Mouse (Mus musculus): ENCODE results near the gene 4930564D02Rik. TPM values are rescaled to one million over a fixed set of nuclear protein-coding genes. Genes with fewer than 3 reads are reported as not detected.

4930564D02Rik gene
- polyA plus RNA-seq (2014; fragmentation: Nextera tagmentation; extraction: Ambion mirVana), result not detected in 2 replicates

GRCm38 (mm10) chr3:105066544-105066943 lies at the start of gene 4930564D02Rik:
TSS of gene 4930564D02Rik (plus strand) at chr3:105066844.
- DNase-seq (ENCODE audit: low spot score) (no peak), ATAC-seq (ENCODE audit: low read depth) (no peak)
- peaks cover 5% of the 10 kb centered on the region; the same call in 1 of the 2 replicates for H3K4me1 ChIP-seq (ENCODE audit: control insufficient read depth, insufficient read depth, low read length)
- H3K9me3 ChIP-seq (ENCODE audit: control insufficient read depth, low read length), result no peaks in the 10 kb centered on the region
- no peak within 1 kb of the TSS for H3K27ac ChIP-seq (replicated peaks; ENCODE audit: low read depth, low read length)
- WGBS, result 84% methylated on average over 10 of the region's 10 CpGs
- no peak within 1 kb of the TSS for H3K9ac ChIP-seq (ENCODE audit: low read depth, low read length)
- no peak within 1 kb of the TSS for H3K4me3 ChIP-seq (ENCODE audit: low read depth, low read length)
- no peak within 1 kb of the TSS for H3K4me2 ChIP-seq (ENCODE audit: low read depth, low read length)
- no peaks in the 10 kb centered on the region for H3K27me3 ChIP-seq (replicated peaks; ENCODE audit: control insufficient read depth, insufficient read depth, low read length)
- no peaks in the 10 kb centered on the region for H3K36me3 ChIP-seq (ENCODE audit: control insufficient read depth, insufficient read depth, low read length)

- H3K27ac ChIP-seq (replicated peaks; ENCODE audit: low read depth, low read length), result 0 out of 2 replicates have a peak overlapping the region, but pooled peaks have one; percentile 21
- no peak overlapping the region for H3K9ac ChIP-seq (ENCODE audit: low read depth, low read length)
- H3K4me2 ChIP-seq (ENCODE audit: low read depth, low read length), result no peak overlapping the region
- H3K9me3 ChIP-seq (ENCODE audit: control insufficient read depth, low read length), result no peaks in the 10 kb centered on the region
- H3K4me3 ChIP-seq (ENCODE audit: low read depth, low read length), result no peak overlapping the region
- H3K36me3 ChIP-seq (ENCODE audit: control insufficient read depth, insufficient read depth, low read length), result peaks cover 9% of the 10 kb centered on the region; the same call in 1 of the 2 replicates
- no peaks in the 10 kb centered on the region for H3K27me3 ChIP-seq (replicated peaks; ENCODE audit: control insufficient read depth, insufficient read depth, low read length)
- no peak for DNase-seq (ENCODE audit: low spot score)
- no peak for ATAC-seq (ENCODE audit: low read depth)
- WGBS, result 91% methylated on average over 8 of the region's 8 CpGs
- 0 out of 2 replicates have a peak, but pooled peaks cover 3% of the 10 kb centered on the region for H3K4me1 ChIP-seq (ENCODE audit: control insufficient read depth, insufficient read depth, low read length)
Observed at GRCm38 (mm10) chr3:105017314-105017713, 49.3 kb upstream of the 4930564D02Rik start.

- no peak overlapping the region for H3K9ac ChIP-seq (ENCODE audit: low read depth, low read length)
- no peaks in the 10 kb centered on the region for H3K27me3 ChIP-seq (replicated peaks; ENCODE audit: control insufficient read depth, insufficient read depth, low read length)
- no peak overlapping the region for H3K4me3 ChIP-seq (ENCODE audit: low read depth, low read length)
- peaks cover 15% of the 10 kb centered on the region; the same call in 1 of the 2 replicates for H3K36me3 ChIP-seq (ENCODE audit: control insufficient read depth, insufficient read depth, low read length)
- 0 out of 2 replicates have a peak, but pooled peaks cover 3% of the 10 kb centered on the region for H3K4me1 ChIP-seq (ENCODE audit: control insufficient read depth, insufficient read depth, low read length)
- ATAC-seq (ENCODE audit: low read depth) (no peak), DNase-seq (ENCODE audit: low spot score) (no peak)
- H3K4me2 ChIP-seq (ENCODE audit: low read depth, low read length), result no peak overlapping the region
- H3K27ac ChIP-seq (replicated peaks; ENCODE audit: low read depth, low read length), result no peak overlapping the region
- H3K9me3 ChIP-seq (ENCODE audit: control insufficient read depth, low read length), result no peaks in the 10 kb centered on the region
- 76% methylated on average over 10 of the region's 10 CpGs for WGBS
Observed at GRCm38 (mm10) chr3:105018085-105018782, 48.4 kb upstream of the 4930564D02Rik start.

GRCm38 (mm10) chr3:105018783-105019105 lies 47.9 kb upstream of the 4930564D02Rik start:
- H3K36me3 ChIP-seq (ENCODE audit: control insufficient read depth, insufficient read depth, low read length), result peaks cover 15% of the 10 kb centered on the region; the same call in 1 of the 2 replicates
- no peak overlapping the region for H3K4me2 ChIP-seq (ENCODE audit: low read depth, low read length)
- no peak overlapping the region for H3K9ac ChIP-seq (ENCODE audit: low read depth, low read length)
- no peaks in the 10 kb centered on the region for H3K27me3 ChIP-seq (replicated peaks; ENCODE audit: control insufficient read depth, insufficient read depth, low read length)
- H3K4me1 ChIP-seq (ENCODE audit: control insufficient read depth, insufficient read depth, low read length), result 0 out of 2 replicates have a peak, but pooled peaks cover 3% of the 10 kb centered on the region
- ATAC-seq (ENCODE audit: low read depth) (no peak), DNase-seq (ENCODE audit: low spot score) (no peak)
- no peak overlapping the region for H3K27ac ChIP-seq (replicated peaks; ENCODE audit: low read depth, low read length)
- no peaks in the 10 kb centered on the region for H3K9me3 ChIP-seq (ENCODE audit: control insufficient read depth, low read length)
- 86% methylated on average over 6 of the region's 6 CpGs for WGBS
- H3K4me3 ChIP-seq (ENCODE audit: low read depth, low read length), result no peak overlapping the region

- Histone ChIP-seq H3K27ac (replicated peaks; ENCODE audit: low read depth, low read length) (no peak overlapping the region), H3K27me3 (replicated peaks; ENCODE audit: control insufficient read depth, insufficient read depth, low read length) (no peaks in the 10 kb centered on the region), H3K9ac (ENCODE audit: low read depth, low read length) (no peak overlapping the region), H3K9me3 (ENCODE audit: control insufficient read depth, low read length) (no peaks in the 10 kb centered on the region), H3K4me1 (ENCODE audit: control insufficient read depth, insufficient read depth, low read length) (0 out of 2 replicates have a peak, but pooled peaks cover 3% of the 10 kb centered on the region), H3K4me2 (ENCODE audit: low read depth, low read length) (no peak overlapping the region), H3K36me3 (ENCODE audit: control insufficient read depth, insufficient read depth, low read length) (peaks cover 15% of the 10 kb centered on the region; the same call in 1 of the 2 replicates), H3K4me3 (ENCODE audit: low read depth, low read length) (no peak overlapping the region)
- ATAC-seq (ENCODE audit: low read depth) (no peak), DNase-seq (ENCODE audit: low spot score) (no peak)
- 31% methylated on average over 12 of the region's 12 CpGs for WGBS
Observed at GRCm38 (mm10) chr3:105019826-105020692, 46.6 kb upstream of the 4930564D02Rik start.

- DNase-seq (ENCODE audit: low spot score), result no peak
- WGBS, result 84% methylated on average over 10 of the region's 10 CpGs
- no peak overlapping the region for H3K27ac ChIP-seq (replicated peaks; ENCODE audit: low read depth, low read length)
Observed at GRCm38 (mm10) chr3:105023371-105024005, 43.2 kb upstream of the 4930564D02Rik start.

GRCm38 (mm10) chr3:105036281-105036847 lies 30.3 kb upstream of the 4930564D02Rik start:
- H3K4me1 ChIP-seq (ENCODE audit: control insufficient read depth, insufficient read depth, low read length), result no peaks in the 10 kb centered on the region; the same call in 1 of the 2 replicates
- DNase-seq (ENCODE audit: low spot score) (no peak), ATAC-seq (ENCODE audit: low read depth) (no peak)
- no peak overlapping the region for H3K4me3 ChIP-seq (ENCODE audit: low read depth, low read length)
- no peaks in the 10 kb centered on the region for H3K27me3 ChIP-seq (replicated peaks; ENCODE audit: control insufficient read depth, insufficient read depth, low read length)
- peaks cover 73% of the 10 kb centered on the region for H3K36me3 ChIP-seq (ENCODE audit: control insufficient read depth, insufficient read depth, low read length)
- no peaks in the 10 kb centered on the region for H3K9me3 ChIP-seq (ENCODE audit: control insufficient read depth, low read length)
- H3K4me2 ChIP-seq (ENCODE audit: low read depth, low read length), result no peak overlapping the region
- H3K9ac ChIP-seq (ENCODE audit: low read depth, low read length), result no peak overlapping the region
- 80% methylated on average over 10 of the region's 10 CpGs for WGBS
- H3K27ac ChIP-seq (replicated peaks; ENCODE audit: low read depth, low read length), result 0 out of 2 replicates have a peak overlapping the region, but pooled peaks have one; percentile 6

More at GRCm38 (mm10) chr3:105023371-105024005, 43.2 kb upstream of the 4930564D02Rik start:
- H3K4me2 ChIP-seq (ENCODE audit: low read depth, low read length), result no peak overlapping the region
- H3K36me3 ChIP-seq (ENCODE audit: control insufficient read depth, insufficient read depth, low read length), result peaks cover 12% of the 10 kb centered on the region; the same call in 1 of the 2 replicates
- no peak for ATAC-seq (ENCODE audit: low read depth)
- H3K4me3 ChIP-seq (ENCODE audit: low read depth, low read length), result no peak overlapping the region
- no peaks in the 10 kb centered on the region for H3K27me3 ChIP-seq (replicated peaks; ENCODE audit: control insufficient read depth, insufficient read depth, low read length)
- no peak overlapping the region for H3K9ac ChIP-seq (ENCODE audit: low read depth, low read length)
- no peaks in the 10 kb centered on the region for H3K9me3 ChIP-seq (ENCODE audit: control insufficient read depth, low read length)
- H3K4me1 ChIP-seq (ENCODE audit: control insufficient read depth, insufficient read depth, low read length), result 0 out of 2 replicates have a peak, but pooled peaks cover 3% of the 10 kb centered on the region

- Histone ChIP-seq H3K27ac (replicated peaks; ENCODE audit: low read depth, low read length) (no peak overlapping the region), H3K27me3 (replicated peaks; ENCODE audit: control insufficient read depth, insufficient read depth, low read length) (no peaks in the 10 kb centered on the region), H3K9ac (ENCODE audit: low read depth, low read length) (no peak overlapping the region), H3K4me2 (ENCODE audit: low read depth, low read length) (no peak overlapping the region), H3K36me3 (ENCODE audit: control insufficient read depth, insufficient read depth, low read length) (peaks cover 64% of the 10 kb centered on the region), H3K4me3 (ENCODE audit: low read depth, low read length) (no peak overlapping the region), H3K4me1 (ENCODE audit: control insufficient read depth, insufficient read depth, low read length) (no peaks in the 10 kb centered on the region; the same call in 1 of the 2 replicates), H3K9me3 (ENCODE audit: control insufficient read depth, low read length) (no peaks in the 10 kb centered on the region)
- DNase-seq (ENCODE audit: low spot score) (no peak), ATAC-seq (ENCODE audit: low read depth) (no peak)
- 78% methylated on average over 6 of the region's 6 CpGs for WGBS
Observed at GRCm38 (mm10) chr3:105037240-105037770, 29.3 kb upstream of the 4930564D02Rik start.

Data from embryonic facial prominence, embryonic 14.5 days (tissue).